Mouse (Mus musculus): ENCODE results near the gene N4bp1.

DNA sequence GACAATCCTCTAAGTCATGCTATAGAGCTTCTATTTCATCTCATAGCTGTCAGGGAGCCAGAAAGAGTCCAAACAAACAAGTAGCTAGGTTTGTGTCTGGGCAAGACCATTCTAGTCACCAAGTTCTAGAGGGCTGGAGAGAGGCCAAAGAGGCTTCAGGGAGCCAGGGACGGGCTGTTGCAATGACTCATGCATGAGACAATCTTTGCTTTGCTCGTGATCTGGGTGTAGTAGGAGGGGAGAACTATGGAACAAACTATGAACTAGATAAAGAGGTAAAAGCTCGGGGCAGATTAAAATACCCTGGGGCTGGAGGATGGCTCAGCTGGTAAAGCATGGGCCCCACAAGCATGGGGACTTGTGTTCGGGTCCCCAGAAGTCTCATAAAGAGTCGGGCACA lies 116.6 kb downstream of the N4bp1 start:
- TF ChIP-seq CTCF (IDR thresholded peaks at IDR 0.05; ENCODE audit: extremely low read depth, insufficient read depth, insufficient read length, insufficient replicate concordance) (no peak), POLR2A (IDR thresholded peaks at IDR 0.05; ENCODE audit: low read depth, low read length) (no peak)

Data from spleen, adult 2 months (tissue).